Mouse (Mus musculus) heart, embryonic 12.5 days (tissue): ENCODE data around the gene Tgfbr3. TPM values are rescaled to one million over a fixed set of nuclear protein-coding genes. Genes with fewer than 3 reads are reported as not detected.
A peak's percentile ranks its signal among the peaks of the same experiment; 100 is the strongest.

Experiments
- ATAC-seq: fragments of 200-750 bp; cut with Nextera tagmentation; 2 replicates; pipeline ENCODE4 v1.8.0; 2017; ENCODE audit warnings: moderate TSS enrichment, moderate library complexity; ENCODE audit not compliant: insufficient number of reproducible peaks, low FRiP score
- H3K27ac ChIP-seq: fragments of 300-500 bp; sonication (generic); 2 replicates; pipeline ENCODE4 v1.5.1; 2016; ENCODE audit warnings: mild to moderate bottlenecking, moderate library complexity; ENCODE audit not compliant: poor library complexity, severe bottlenecking
- H3K27me3 ChIP-seq: fragments of 300-500 bp; sonication (generic); replicated peaks from 2 replicates; pipeline ENCODE4 v1.6.1; 2016; ENCODE audit warnings: mild to moderate bottlenecking, moderate library complexity
- H3K36me3 ChIP-seq: fragments of 300-500 bp; sonication (generic); 2 replicates; pipeline ENCODE4 v1.6.1; 2016; ENCODE audit warnings: mild to moderate bottlenecking, moderate library complexity
- H3K4me1 ChIP-seq: fragments of 300-500 bp; sonication (generic); replicated peaks from 2 replicates; pipeline ENCODE4 v1.6.1; 2016; ENCODE audit warnings: mild to moderate bottlenecking
- H3K4me2 ChIP-seq: fragments of 300-500 bp; sonication (generic); 2 replicates; pipeline ENCODE4 v1.6.1; 2016; ENCODE audit warnings: mild to moderate bottlenecking, moderate library complexity
- H3K4me3 ChIP-seq: fragments of 300-500 bp; sonication (generic); 2 replicates; pipeline ENCODE4 v1.5.1; 2016; ENCODE audit warnings: mild to moderate bottlenecking
- H3K9ac ChIP-seq: fragments of 300-500 bp; sonication (generic); 2 replicates; pipeline ENCODE4 v1.6.1; 2016; ENCODE audit warnings: mild to moderate bottlenecking, moderate library complexity
- H3K9me3 ChIP-seq: fragments of 300-500 bp; sonication (generic); replicated peaks from 2 replicates; pipeline ENCODE4 v1.6.1; 2016; ENCODE audit warnings: mild to moderate bottlenecking, moderate library complexity
- WGBS: fragments of 180-500 bp; shearing (Covaris S2); methylation state at CpG from one replicate; pipeline ENCODE4 v1.1.7; 2016; 5-methylcytosine and 5-hydroxymethylcytosine counted together
- polyA plus RNA-seq: library from polyadenylated mRNA; unstranded; fragments of >200 nt; fragmentation: Nextera tagmentation; extraction: Ambion mirVana; gene quantifications from 2 replicates; pipeline ENCODE4 v1.2.1, GENCODE M21; 2016

Tgfbr3 gene
- polyA plus RNA-seq, 1 experiment from 2014 or later, result 38.1 TPM

GRCm38 (mm10) chr5:107167872-107168300 lies 121.5 kb downstream of the Tgfbr3 start:
- H3K27me3 ChIP-seq, result no peaks in the 10 kb centered on the region
- no peaks in the 10 kb centered on the region for H3K36me3 ChIP-seq
- H3K4me1 ChIP-seq, result peaks cover 43% of the 10 kb centered on the region
- peak overlapping the region; percentile 55 for H3K4me2 ChIP-seq
- H3K9ac ChIP-seq, result no peak overlapping the region
- no peak overlapping the region for H3K4me3 ChIP-seq
- no peaks in the 10 kb centered on the region for H3K9me3 ChIP-seq
- H3K27ac ChIP-seq, result peak overlapping the region; percentile 82
- 0 out of 2 replicates have a peak, but pooled peaks have one; percentile 61 for ATAC-seq
- 43% methylated on average over 8 of the region's 8 CpGs for WGBS

DNA sequence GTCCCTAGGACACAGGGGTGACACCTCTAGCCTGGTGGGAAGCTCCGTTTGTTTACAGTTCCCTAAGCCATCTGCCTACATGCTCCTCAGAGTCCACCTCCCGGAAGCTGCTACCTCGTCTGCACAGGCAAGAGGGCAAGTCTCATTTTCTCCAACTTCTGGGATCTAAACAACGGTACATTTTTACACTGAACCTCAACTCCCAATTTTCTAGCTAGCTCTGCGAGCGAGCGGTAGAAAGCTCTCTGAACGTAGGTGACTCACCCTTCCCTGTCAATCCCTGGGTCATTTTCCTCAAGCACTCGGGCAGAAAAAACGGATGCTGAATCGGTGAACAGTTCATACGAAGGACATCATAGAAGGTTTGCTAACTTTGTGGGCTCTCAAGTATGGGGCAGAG lies 122.1 kb downstream of the Tgfbr3 start:
- no peak for ATAC-seq
- Histone ChIP-seq H3K27ac (peak overlapping the region; percentile 82), H3K36me3 (no peaks in the 10 kb centered on the region), H3K9ac (peak overlapping the region; percentile 51; the same call in 1 of the 2 replicates), H3K4me1 (peaks cover 43% of the 10 kb centered on the region), H3K4me3 (peak overlapping the region; percentile 4; the same call in 1 of the 2 replicates), H3K4me2 (peak overlapping the region; percentile 55), H3K27me3 (no peaks in the 10 kb centered on the region), H3K9me3 (no peaks in the 10 kb centered on the region)
- 32% methylated on average over 12 of the region's 12 CpGs for WGBS

- Histone ChIP-seq H3K27ac (peak overlapping the region; percentile 82), H3K4me2 (peak overlapping the region; percentile 55), H3K4me1 (peaks cover 41% of the 10 kb centered on the region), H3K27me3 (no peaks in the 10 kb centered on the region), H3K4me3 (peak overlapping the region; percentile 4; the same call in 1 of the 2 replicates), H3K9ac (peak overlapping the region; percentile 51; the same call in 1 of the 2 replicates), H3K36me3 (no peaks in the 10 kb centered on the region), H3K9me3 (no peaks in the 10 kb centered on the region)
- WGBS, result 39% methylated on average over 11 of the region's 11 CpGs
- no peak for ATAC-seq
Measured at GRCm38 (mm10) chr5:107166659-107167370, 122.6 kb downstream of the Tgfbr3 start.

- H3K27ac ChIP-seq, result no peak overlapping the region
- H3K4me1 ChIP-seq, result peaks cover 38% of the 10 kb centered on the region
- H3K9me3 ChIP-seq, result no peaks in the 10 kb centered on the region
- ATAC-seq, result no peak
- no peak overlapping the region for H3K9ac ChIP-seq
- H3K4me2 ChIP-seq, result no peak overlapping the region
- 70% methylated on average over 7 of the region's 7 CpGs for WGBS
- H3K4me3 ChIP-seq, result no peak overlapping the region
- no peaks in the 10 kb centered on the region for H3K27me3 ChIP-seq
- H3K36me3 ChIP-seq, result no peaks in the 10 kb centered on the region
Measured at GRCm38 (mm10) chr5:107165734-107166133, 123.7 kb downstream of the Tgfbr3 start.

DNA sequence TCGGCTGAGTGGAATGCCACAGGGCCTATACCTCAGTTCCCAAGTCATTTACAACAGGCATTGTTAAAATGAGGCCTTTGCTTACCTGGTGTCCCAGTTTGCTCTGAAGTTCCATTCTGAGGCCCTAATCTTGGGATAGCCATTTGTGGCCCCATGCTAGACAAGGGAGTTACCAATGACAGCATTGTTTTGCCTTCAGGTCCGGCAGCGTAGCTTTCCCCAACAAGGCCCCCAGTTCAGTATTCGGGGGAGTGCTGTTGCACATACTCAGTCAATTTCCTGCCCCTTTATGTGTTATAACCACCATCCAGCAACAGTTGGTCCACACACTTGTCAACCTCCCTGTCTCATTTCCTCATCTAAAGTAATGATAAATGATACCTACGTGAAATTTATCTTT lies 124.2 kb downstream of the Tgfbr3 start:
- 86% methylated on average over 5 of the region's 5 CpGs for WGBS
- H3K4me2 ChIP-seq, result no peak overlapping the region
- H3K9me3 ChIP-seq, result no peaks in the 10 kb centered on the region
- H3K4me1 ChIP-seq, result peaks cover 38% of the 10 kb centered on the region
- H3K27me3 ChIP-seq, result no peaks in the 10 kb centered on the region
- H3K4me3 ChIP-seq, result no peak overlapping the region
- H3K27ac ChIP-seq, result no peak overlapping the region
- no peaks in the 10 kb centered on the region for H3K36me3 ChIP-seq
- ATAC-seq, result no peak
- H3K9ac ChIP-seq, result no peak overlapping the region

- H3K4me2 ChIP-seq, result no peak overlapping the region
- no peak for ATAC-seq
- H3K27me3 ChIP-seq, result no peaks in the 10 kb centered on the region
- H3K27ac ChIP-seq, result no peak overlapping the region
- no peak overlapping the region for H3K4me3 ChIP-seq
- H3K4me1 ChIP-seq, result peaks cover 38% of the 10 kb centered on the region
- no peaks in the 10 kb centered on the region for H3K36me3 ChIP-seq
- no peaks in the 10 kb centered on the region for H3K9me3 ChIP-seq
- WGBS, result 82% methylated on average over 4 of the region's 4 CpGs
- H3K9ac ChIP-seq, result no peak overlapping the region
Measured at GRCm38 (mm10) chr5:107164856-107165255, 124.6 kb downstream of the Tgfbr3 start.

GRCm38 (mm10) chr5:107164146-107164545 lies 125.3 kb downstream of the Tgfbr3 start:
- Histone ChIP-seq H3K9me3 (no peaks in the 10 kb centered on the region), H3K36me3 (no peaks in the 10 kb centered on the region), H3K27me3 (no peaks in the 10 kb centered on the region), H3K9ac (no peak overlapping the region), H3K4me2 (no peak overlapping the region), H3K27ac (no peak overlapping the region), H3K4me1 (peaks cover 38% of the 10 kb centered on the region), H3K4me3 (no peak overlapping the region)
- no peak for ATAC-seq
- WGBS, result 66% methylated on average over 4 of the region's 4 CpGs

GRCm38 (mm10) chr5:107163336-107163735 lies 126.1 kb downstream of the Tgfbr3 start:
- no peak overlapping the region for H3K27ac ChIP-seq
- H3K4me3 ChIP-seq, result no peak overlapping the region
- H3K4me2 ChIP-seq, result no peak overlapping the region
- no peak for ATAC-seq
- H3K9ac ChIP-seq, result no peak overlapping the region
- no peaks in the 10 kb centered on the region for H3K9me3 ChIP-seq
- H3K27me3 ChIP-seq, result no peaks in the 10 kb centered on the region
- no peaks in the 10 kb centered on the region for H3K36me3 ChIP-seq
- H3K4me1 ChIP-seq, result peaks cover 35% of the 10 kb centered on the region

GRCm38 (mm10) chr5:107162812-107163211 lies 126.6 kb downstream of the Tgfbr3 start:
- H3K27me3 ChIP-seq, result no peaks in the 10 kb centered on the region
- no peaks in the 10 kb centered on the region for H3K36me3 ChIP-seq
- no peak overlapping the region for H3K27ac ChIP-seq
- H3K4me2 ChIP-seq, result no peak overlapping the region
- ATAC-seq, result no peak
- peaks cover 31% of the 10 kb centered on the region for H3K4me1 ChIP-seq
- H3K9ac ChIP-seq, result no peak overlapping the region
- H3K4me3 ChIP-seq, result no peak overlapping the region
- WGBS, result 76% methylated on average over 6 of the region's 6 CpGs
- H3K9me3 ChIP-seq, result no peaks in the 10 kb centered on the region

- no peak for ATAC-seq
- Histone ChIP-seq H3K27me3 (no peaks in the 10 kb centered on the region), H3K27ac (no peak overlapping the region), H3K4me3 (no peak overlapping the region), H3K4me1 (peaks cover 31% of the 10 kb centered on the region), H3K36me3 (no peaks in the 10 kb centered on the region), H3K9me3 (no peaks in the 10 kb centered on the region), H3K4me2 (no peak overlapping the region), H3K9ac (no peak overlapping the region)
- 79% methylated on average over 4 of the region's 4 CpGs for WGBS
Measured at GRCm38 (mm10) chr5:107162319-107162718, 127.1 kb downstream of the Tgfbr3 start.

- H3K4me3 ChIP-seq, result no peak overlapping the region
- no peak for ATAC-seq
- peaks cover 19% of the 10 kb centered on the region for H3K4me1 ChIP-seq
- no peak overlapping the region for H3K9ac ChIP-seq
- no peaks in the 10 kb centered on the region for H3K27me3 ChIP-seq
- H3K36me3 ChIP-seq, result no peaks in the 10 kb centered on the region
- 84% methylated on average over 8 of the region's 8 CpGs for WGBS
- no peak overlapping the region for H3K4me2 ChIP-seq
- no peaks in the 10 kb centered on the region for H3K9me3 ChIP-seq
- H3K27ac ChIP-seq, result no peak overlapping the region
Measured at GRCm38 (mm10) chr5:107159914-107160890, 129.2 kb downstream of the Tgfbr3 start.
